Mouse (Mus musculus) G1E (cell line): ENCODE results near the gene Gm48551.

ENCODE experiments used
- CTCF ChIP-seq: IDR thresholded peaks from 2 replicates; pipeline ENCODE4 v1.5.1; 2012; ENCODE audit warnings: low read depth, low read length, inconsistent platforms, mixed read lengths
- GATA1 ChIP-seq: IDR thresholded peaks from 2 replicates; pipeline ENCODE4 v1.6.1; 2012; ENCODE audit warnings: borderline replicate concordance, low read length, inconsistent platforms, mixed read lengths

GRCm38 (mm10) chr10:81429092-81429491 is 44.8 kb downstream of the Gm48551 start:
- no peak for TF ChIP-seq CTCF
- no peak for TF ChIP-seq GATA1
